Mouse (Mus musculus) frontal cortex, postnatal 10 days (tissue): Measurements from ENCODE around the gene Dek.

Experiments
- DNase-seq, 2 experiments: peaks; one replicate each; pipeline ENCODE4 v3.0.0; 2022; ENCODE audit warnings: low spot score in 2 of 2, mixed read lengths in 1 of 2

Gene Dek

DNA sequence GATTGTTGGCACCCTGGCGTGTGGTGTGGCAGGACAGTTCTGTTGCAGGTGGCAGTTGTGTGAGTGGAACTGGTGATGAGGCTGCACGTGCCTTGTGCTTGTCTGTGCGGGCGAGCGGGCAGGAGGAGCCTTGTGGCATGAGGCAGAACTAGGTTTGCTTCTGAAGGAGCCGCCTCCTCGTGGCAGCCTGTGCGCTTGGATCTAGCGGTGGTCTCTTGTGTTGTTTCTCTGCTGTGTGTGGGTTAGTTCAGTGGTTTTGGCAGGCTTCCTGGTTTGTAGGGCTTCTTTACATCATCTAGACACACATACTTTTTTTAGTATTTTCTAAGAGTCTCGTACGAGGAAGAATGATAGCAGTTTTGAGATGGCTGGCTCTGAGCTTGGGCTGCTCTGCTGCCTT, 49.9 kb downstream of the Dek start:
- peak; percentile 44 to 56 for DNase-seq

DNA sequence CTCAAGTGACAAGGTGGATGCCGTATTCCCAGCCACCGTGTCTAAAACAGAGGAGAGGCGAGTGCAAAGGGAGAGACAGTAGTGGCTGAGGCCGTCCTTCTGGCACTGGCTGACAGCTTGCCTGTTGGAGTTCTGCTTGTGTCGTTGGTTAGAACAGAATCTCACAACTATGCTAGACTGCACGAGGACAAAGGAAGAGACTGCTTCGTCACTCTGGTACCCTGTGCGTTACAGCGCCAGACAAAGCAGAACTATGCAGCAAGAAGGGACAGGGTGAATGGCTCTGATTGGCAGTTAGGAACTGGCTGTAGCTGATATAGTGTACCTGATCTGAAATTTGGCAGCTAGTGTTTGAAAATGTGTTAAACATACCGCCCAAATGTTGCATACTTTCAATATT, 52.0 kb downstream of the Dek start:
- DNase-seq, result no peak

DNA sequence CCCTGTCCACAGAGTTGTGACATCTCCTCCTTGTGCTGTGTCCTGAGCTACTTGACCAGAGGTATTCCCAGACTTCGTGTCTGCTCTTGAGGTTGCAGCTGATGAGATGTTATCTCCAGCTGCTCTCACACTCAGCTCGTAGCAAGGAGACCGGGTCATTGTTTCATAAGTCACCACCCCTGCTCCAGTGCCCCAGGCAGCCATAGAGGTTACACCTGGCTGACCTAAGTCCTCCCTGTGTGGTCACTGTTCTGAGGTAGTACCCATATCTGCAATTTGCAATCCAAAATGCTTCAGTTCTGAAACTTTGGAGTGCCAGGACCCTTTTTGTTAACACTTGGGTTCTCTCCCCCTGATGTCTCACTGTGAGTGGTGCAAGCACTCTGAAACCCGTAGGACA, 56.0 kb downstream of the Dek start:
- no peak for DNase-seq

DNA sequence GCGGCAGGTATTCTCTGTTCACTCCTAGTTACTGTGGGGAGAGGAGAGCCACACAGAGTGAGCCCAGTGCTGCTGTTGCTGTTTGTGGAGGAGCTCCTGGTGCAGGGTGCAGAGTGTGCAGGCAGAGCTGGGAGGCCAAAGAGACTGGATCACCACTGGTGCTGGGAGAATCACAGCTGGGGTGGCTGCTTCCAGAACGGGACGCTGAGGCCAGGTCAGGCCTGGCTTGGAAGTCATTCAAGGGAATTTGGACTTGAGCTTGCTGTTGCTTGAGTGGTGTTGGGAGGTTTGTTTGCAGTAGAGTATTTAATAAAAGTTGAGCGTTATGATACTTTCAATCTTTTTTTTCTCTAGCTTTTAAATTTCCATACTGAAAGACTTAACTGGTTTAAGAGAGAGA, 58.0 kb downstream of the Dek start:
- no peak for DNase-seq

DNA sequence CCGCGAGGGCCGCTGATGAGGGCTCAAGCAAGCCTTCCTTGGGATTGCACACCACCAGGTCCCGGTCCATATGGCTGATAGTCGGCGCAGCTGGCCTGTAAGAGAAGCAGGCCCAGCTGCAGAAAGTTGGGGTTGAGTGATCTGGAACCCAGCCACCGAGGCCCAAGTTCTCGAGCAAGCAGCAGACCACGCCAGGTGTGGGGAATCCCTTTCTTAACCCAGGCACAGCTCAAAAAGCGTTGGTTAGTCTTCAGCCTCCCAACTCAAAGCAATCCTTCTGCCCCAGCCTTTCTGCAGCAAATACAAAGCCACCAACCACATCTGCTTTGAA, 61.4 kb downstream of the Dek start, which contains the start of gene Tpmt:
Gene Tpmt, minus strand, starts transcription at position 121 of the 331 bp plus-strand sequence.
- DNase-seq, result peak in 1 of 2 experiments; percentile 25

DNA sequence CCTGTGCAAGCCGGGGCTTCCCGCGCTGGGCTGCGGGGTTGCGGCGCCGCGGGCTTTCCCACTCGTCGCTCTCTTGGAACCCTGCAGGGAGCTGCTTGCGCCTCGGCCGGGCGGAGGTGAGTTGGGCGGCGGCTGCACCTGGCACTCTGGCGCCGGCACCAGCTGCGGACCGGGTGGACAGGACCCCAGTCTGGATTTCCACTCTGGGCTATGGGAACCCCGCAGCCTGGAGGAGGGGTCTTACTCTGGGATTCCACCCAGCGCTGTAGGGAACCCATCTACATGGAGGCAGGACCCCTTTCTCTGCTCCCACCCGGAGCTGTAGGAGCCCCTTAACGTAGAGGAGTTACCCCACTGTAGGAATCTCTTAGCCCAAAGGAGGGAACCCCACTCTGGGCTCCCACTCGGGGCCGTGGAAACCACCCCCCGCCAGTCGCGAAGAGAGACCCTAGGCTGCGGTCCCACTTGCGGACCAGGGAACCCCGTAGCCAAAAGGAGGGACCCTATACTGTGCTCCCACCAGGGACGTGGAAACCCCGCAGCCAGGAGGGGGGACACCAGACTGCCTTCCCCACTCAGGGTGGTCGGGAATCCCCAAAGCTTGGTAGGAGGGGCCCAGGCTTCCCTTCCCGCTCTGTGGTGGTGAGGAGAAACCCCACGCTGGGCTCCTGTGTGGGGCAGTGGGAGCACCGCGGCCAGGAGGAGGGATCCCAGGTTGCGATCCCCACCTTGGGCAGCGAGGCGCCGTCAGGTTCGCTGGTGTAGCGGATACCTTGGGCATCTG, 62.0 kb downstream of the Dek start:
- peak; percentile 18 to 20 for DNase-seq

GRCm38 (mm10) chr13:47043030-47043680, 62.8 kb downstream of the Dek start, which contains the start of gene Kdm1b:
Kdm1b (plus strand) TSS chr13:47043499.
- DNase-seq, result peak; percentile 95 to 98

- no peak for DNase-seq
Observed at GRCm38 (mm10) chr13:47042024-47042633, 63.9 kb downstream of the Dek start.

- no peak for DNase-seq
Observed at GRCm38 (mm10) chr13:47040061-47040460, 65.9 kb downstream of the Dek start.

GRCm38 (mm10) chr13:47037946-47038345, 68.1 kb downstream of the Dek start:
- DNase-seq, result no peak
